Mouse (Mus musculus): ENCODE data around the gene Atxn1.

The Atxn1 gene

GRCm38 (mm10) chr13:45783681-45784080 is 181.1 kb downstream of the Atxn1 start:
- DNase-seq (ENCODE audit: low read depth): no peak

GRCm38 (mm10) chr13:45778750-45779149 is 186.1 kb downstream of the Atxn1 start:
- DNase-seq (ENCODE audit: low read depth): peak; percentile 41

- peak; percentile 39 for DNase-seq (ENCODE audit: low read depth)
Measured at GRCm38 (mm10) chr13:45778171-45778570, 186.6 kb downstream of the Atxn1 start.

GRCm38 (mm10) chr13:45775516-45775915 is 189.3 kb downstream of the Atxn1 start:
- no peak for DNase-seq (ENCODE audit: low read depth)

GRCm38 (mm10) chr13:45773381-45774168 is 191.2 kb downstream of the Atxn1 start:
- no peak for DNase-seq (ENCODE audit: low read depth)

- DNase-seq (ENCODE audit: low read depth): no peak
Measured at GRCm38 (mm10) chr13:45769757-45770156, 195.1 kb downstream of the Atxn1 start.

- DNase-seq (ENCODE audit: low read depth): no peak
Measured at GRCm38 (mm10) chr13:45768250-45768649, 196.6 kb downstream of the Atxn1 start.

GRCm38 (mm10) chr13:45764354-45764753 is 200.5 kb downstream of the Atxn1 start:
- no peak for DNase-seq (ENCODE audit: low read depth)

- no peak for DNase-seq (ENCODE audit: low read depth)
Measured at GRCm38 (mm10) chr13:45762278-45762677, 202.5 kb downstream of the Atxn1 start.

GRCm38 (mm10) chr13:45754483-45754882 is 210.3 kb downstream of the Atxn1 start:
- no peak for DNase-seq (ENCODE audit: low read depth)

GRCm38 (mm10) chr13:45752498-45752897 is 212.3 kb downstream of the Atxn1 start:
- peak; percentile 59 for DNase-seq (ENCODE audit: low read depth)

- DNase-seq (ENCODE audit: low read depth): peak; percentile 48
Measured at GRCm38 (mm10) chr13:45751231-45751630, 213.6 kb downstream of the Atxn1 start.

- DNase-seq (ENCODE audit: low read depth): no peak
Measured at GRCm38 (mm10) chr13:45750627-45751026, 214.2 kb downstream of the Atxn1 start.

- DNase-seq (ENCODE audit: low read depth): peak; percentile 74
Measured at GRCm38 (mm10) chr13:45749937-45750336, 214.9 kb downstream of the Atxn1 start.

GRCm38 (mm10) chr13:45749222-45749621 is 215.6 kb downstream of the Atxn1 start:
- DNase-seq (ENCODE audit: low read depth): no peak

- peak; percentile 54 for DNase-seq (ENCODE audit: low read depth)
Measured at GRCm38 (mm10) chr13:45748691-45749090, 216.1 kb downstream of the Atxn1 start.

GRCm38 (mm10) chr13:45745851-45746773 is 218.7 kb downstream of the Atxn1 start:
- peak; percentile 43 for DNase-seq (ENCODE audit: low read depth)

- no peak for DNase-seq (ENCODE audit: low read depth)
Measured at GRCm38 (mm10) chr13:45744803-45745432, 219.9 kb downstream of the Atxn1 start.

GRCm38 (mm10) chr13:45743848-45744247 is 221.0 kb downstream of the Atxn1 start:
- DNase-seq (ENCODE audit: low read depth): no peak

GRCm38 (mm10) chr13:45740369-45740768 is 224.4 kb downstream of the Atxn1 start:
- DNase-seq (ENCODE audit: low read depth): no peak

- DNase-seq (ENCODE audit: low read depth): no peak
Measured at GRCm38 (mm10) chr13:45736241-45736640, 228.6 kb downstream of the Atxn1 start.

- no peak for DNase-seq (ENCODE audit: low read depth)
Measured at GRCm38 (mm10) chr13:45735802-45736201, 229.0 kb downstream of the Atxn1 start.

Data from 416B (cell line).